Mouse (Mus musculus): ENCODE data around the gene Mfsd11.

GRCm38 (mm10) chr11:116817567-116817966, 34.7 kb upstream of the Mfsd11 start:
- TF ChIP-seq CTCF (IDR thresholded peaks at IDR 0.05 in 2 of 3, conservative IDR thresholded peaks at IDR 0.05 in 1 of 3; ENCODE audit: control insufficient read depth in 1 of 3, insufficient read depth in 1 of 3, low read depth in 2 of 3, low read length in 3 of 3, poor library complexity in 1 of 3, severe bottlenecking in 1 of 3): no peak
- no peak for TF ChIP-seq TCF12 (IDR thresholded peaks at IDR 0.05; ENCODE audit: low read depth, low read length)
- TF ChIP-seq E2F4 (IDR thresholded peaks at IDR 0.05; ENCODE audit: borderline replicate concordance, low read depth, low read length): no peak
- TF ChIP-seq POLR2A (IDR thresholded peaks at IDR 0.05; ENCODE audit: control insufficient read depth in 1 of 2, insufficient read depth in 1 of 2, low read depth in 1 of 2, low read length in 2 of 2, poor library complexity in 1 of 2): no peak
- TF ChIP-seq TAL1 (IDR thresholded peaks at IDR 0.05; ENCODE audit: low read length): no peak
- no peak for TF ChIP-seq EP300 (IDR thresholded peaks at IDR 0.05; ENCODE audit: low read depth in 1 of 2, low read length in 2 of 2)
- no peak for TF ChIP-seq ELF1 (IDR thresholded peaks at IDR 0.05; ENCODE audit: low read depth, low read length)
- no peak for TF ChIP-seq ZC3H11A (IDR thresholded peaks at IDR 0.05; ENCODE audit: low read depth, low read length)
- TF ChIP-seq CHD2 (IDR thresholded peaks at IDR 0.05; ENCODE audit: low read length): no peak
- TF ChIP-seq USF2 (IDR thresholded peaks at IDR 0.05; ENCODE audit: borderline replicate concordance in 1 of 2, insufficient read depth in 1 of 2, low read depth in 1 of 2, low read length in 2 of 2): no peak
- no peak for TF ChIP-seq BHLHE40 (IDR thresholded peaks at IDR 0.05; ENCODE audit: borderline replicate concordance, low read depth, low read length)
- no peak for TF ChIP-seq GABPA (IDR thresholded peaks at IDR 0.05; ENCODE audit: low read depth, low read length)
